Mouse (Mus musculus): ENCODE data around the gene Cct5.

The Cct5 gene

GRCm38 (mm10) chr15:31601646-31602374 lies at the start of gene Cct5, which contains the start of gene Fam173b:
Cct5 (minus strand) TSS chr15:31601804.
Fam173b (plus strand) TSS chr15:31601852.
- DNase-seq (ENCODE audit: low spot score in 2 of 2), result peak; percentile 98 to 99

GRCm38 (mm10) chr15:31650821-31651220 lies 49.2 kb upstream of the Cct5 start:
- DNase-seq (ENCODE audit: low spot score in 2 of 2), result no peak

GRCm38 (mm10) chr15:31649691-31650090 lies 48.1 kb upstream of the Cct5 start:
- DNase-seq (ENCODE audit: low spot score in 2 of 2), result no peak

GRCm38 (mm10) chr15:31647851-31648569 lies 46.4 kb upstream of the Cct5 start:
- DNase-seq (ENCODE audit: low spot score in 2 of 2), result no peak

GRCm38 (mm10) chr15:31647225-31647624 lies 45.6 kb upstream of the Cct5 start:
- no peak for DNase-seq (ENCODE audit: low spot score in 2 of 2)

- DNase-seq (ENCODE audit: low spot score in 2 of 2), result no peak
Measured at GRCm38 (mm10) chr15:31636091-31636595, 34.5 kb upstream of the Cct5 start.

- peak in 1 of 2 experiments; percentile 6 for DNase-seq (ENCODE audit: low spot score in 2 of 2)
Measured at GRCm38 (mm10) chr15:31634582-31634981, 33.0 kb upstream of the Cct5 start.

GRCm38 (mm10) chr15:31632478-31632877 lies 30.9 kb upstream of the Cct5 start:
- DNase-seq (ENCODE audit: low spot score in 2 of 2), result no peak

GRCm38 (mm10) chr15:31631396-31631858 lies 29.8 kb upstream of the Cct5 start:
- DNase-seq (ENCODE audit: low spot score in 2 of 2), result no peak

GRCm38 (mm10) chr15:31629556-31629955 lies 28.0 kb upstream of the Cct5 start:
- DNase-seq (ENCODE audit: low spot score in 2 of 2), result no peak

- no peak for DNase-seq (ENCODE audit: low spot score in 2 of 2)
Measured at GRCm38 (mm10) chr15:31628180-31628579, 26.6 kb upstream of the Cct5 start.

- DNase-seq (ENCODE audit: low spot score in 2 of 2), result no peak
Measured at GRCm38 (mm10) chr15:31627277-31628154, 25.9 kb upstream of the Cct5 start.

GRCm38 (mm10) chr15:31619521-31619920 lies 17.9 kb upstream of the Cct5 start:
- no peak for DNase-seq (ENCODE audit: low spot score in 2 of 2)

- DNase-seq (ENCODE audit: low spot score in 2 of 2), result no peak
Measured at GRCm38 (mm10) chr15:31617261-31617660, 15.7 kb upstream of the Cct5 start.

- DNase-seq (ENCODE audit: low spot score in 2 of 2), result no peak
Measured at GRCm38 (mm10) chr15:31614666-31615065, 13.1 kb upstream of the Cct5 start.

- no peak for DNase-seq (ENCODE audit: low spot score in 2 of 2)
Measured at GRCm38 (mm10) chr15:31613826-31614453, 12.3 kb upstream of the Cct5 start.

GRCm38 (mm10) chr15:31611976-31612375 lies 10.4 kb upstream of the Cct5 start:
- DNase-seq (ENCODE audit: low spot score in 2 of 2), result no peak

GRCm38 (mm10) chr15:31611027-31611426 lies 9.4 kb upstream of the Cct5 start:
- no peak for DNase-seq (ENCODE audit: low spot score in 2 of 2)

GRCm38 (mm10) chr15:31606821-31607220 lies 5.2 kb upstream of the Cct5 start:
- no peak for DNase-seq (ENCODE audit: low spot score in 2 of 2)

- DNase-seq (ENCODE audit: low spot score in 2 of 2), result no peak
Measured at GRCm38 (mm10) chr15:31603113-31603512, 1.5 kb upstream of the Cct5 start.

GRCm38 (mm10) chr15:31602426-31602825 lies 822 bp upstream of the Cct5 start:
- DNase-seq (ENCODE audit: low spot score in 2 of 2), result peak in 1 of 2 experiments; percentile 40
